Mouse (Mus musculus): Measurements from ENCODE around the gene Adat1. TPM values are rescaled to one million over a fixed set of nuclear protein-coding genes. Genes with fewer than 3 reads are reported as not detected.

The Adat1 gene
- polyA plus RNA-seq, 1 experiment from 2014 or later: 9.5 TPM

GRCm38 (mm10) chr8:111932580-111933336 is 59.3 kb downstream of the Adat1 start:
- 26% methylated on average over 19 of the region's 19 CpGs for WGBS
- H3K9me3 ChIP-seq (ENCODE audit: control insufficient read depth, low read depth, low read length): no peaks in the 10 kb centered on the region
- peaks cover 15% of the 10 kb centered on the region for H3K4me1 ChIP-seq (ENCODE audit: control insufficient read depth, insufficient read depth, low read length)
- peak overlapping the region; percentile 68 for H3K4me3 ChIP-seq (ENCODE audit: low read depth, low read length)
- H3K36me3 ChIP-seq (ENCODE audit: control insufficient read depth, insufficient read depth, low read length): no peaks in the 10 kb centered on the region
- peak overlapping the region; percentile 95 for H3K4me2 ChIP-seq (replicated peaks; ENCODE audit: low read depth, low read length)
- H3K9ac ChIP-seq (replicated peaks; ENCODE audit: low read depth, low read length): peak overlapping the region; percentile 67; the same call in 1 of the 2 replicates
- peak; percentile 35; the same call in 1 of the 2 replicates for ATAC-seq (ENCODE audit: insufficient number of reproducible peaks, insufficient read depth, low FRiP score, low read depth)
- peak overlapping the region; percentile 64 for H3K27ac ChIP-seq (ENCODE audit: low read length)
- no peaks in the 10 kb centered on the region for H3K27me3 ChIP-seq (ENCODE audit: control insufficient read depth, insufficient read depth, low read length)

- H3K27ac ChIP-seq (ENCODE audit: low read length): no peak overlapping the region
Measured at GRCm38 (mm10) chr8:111931721-111932120, 60.4 kb downstream of the Adat1 start.

GRCm38 (mm10) chr8:111929648-111930344 is 62.3 kb downstream of the Adat1 start:
- Histone ChIP-seq H3K9ac (replicated peaks; ENCODE audit: low read depth, low read length) (no peak overlapping the region), H3K4me2 (replicated peaks; ENCODE audit: low read depth, low read length) (no peak overlapping the region), H3K4me3 (ENCODE audit: low read depth, low read length) (no peak overlapping the region), H3K27ac (ENCODE audit: low read length) (no peak overlapping the region), H3K36me3 (ENCODE audit: control insufficient read depth, insufficient read depth, low read length) (no peaks in the 10 kb centered on the region), H3K4me1 (ENCODE audit: control insufficient read depth, insufficient read depth, low read length) (peaks cover 15% of the 10 kb centered on the region), H3K27me3 (ENCODE audit: control insufficient read depth, insufficient read depth, low read length) (no peaks in the 10 kb centered on the region), H3K9me3 (ENCODE audit: control insufficient read depth, low read depth, low read length) (no peaks in the 10 kb centered on the region)
- ATAC-seq (ENCODE audit: insufficient number of reproducible peaks, insufficient read depth, low FRiP score, low read depth): no peak
- WGBS: 60% methylated on average over 8 of the region's 8 CpGs

More at GRCm38 (mm10) chr8:111931721-111932120, 60.4 kb downstream of the Adat1 start:
- no peak for ATAC-seq (ENCODE audit: insufficient number of reproducible peaks, insufficient read depth, low FRiP score, low read depth)
- no peaks in the 10 kb centered on the region for H3K9me3 ChIP-seq (ENCODE audit: control insufficient read depth, low read depth, low read length)
- no peak overlapping the region for H3K4me2 ChIP-seq (replicated peaks; ENCODE audit: low read depth, low read length)
- 67% methylated on average over 16 of the region's 16 CpGs for WGBS
- no peak overlapping the region for H3K9ac ChIP-seq (replicated peaks; ENCODE audit: low read depth, low read length)
- H3K4me1 ChIP-seq (ENCODE audit: control insufficient read depth, insufficient read depth, low read length): peaks cover 15% of the 10 kb centered on the region
- no peaks in the 10 kb centered on the region for H3K36me3 ChIP-seq (ENCODE audit: control insufficient read depth, insufficient read depth, low read length)
- H3K27me3 ChIP-seq (ENCODE audit: control insufficient read depth, insufficient read depth, low read length): no peaks in the 10 kb centered on the region
- no peak overlapping the region for H3K4me3 ChIP-seq (ENCODE audit: low read depth, low read length)

GRCm38 (mm10) chr8:111924976-111925375 is 67.1 kb downstream of the Adat1 start:
- no peak overlapping the region for H3K9ac ChIP-seq (replicated peaks; ENCODE audit: low read depth, low read length)
- no peaks in the 10 kb centered on the region for H3K36me3 ChIP-seq (ENCODE audit: control insufficient read depth, insufficient read depth, low read length)
- no peaks in the 10 kb centered on the region for H3K4me1 ChIP-seq (ENCODE audit: control insufficient read depth, insufficient read depth, low read length)
- no peaks in the 10 kb centered on the region for H3K9me3 ChIP-seq (ENCODE audit: control insufficient read depth, low read depth, low read length)
- WGBS: 72% methylated on average over 7 of the region's 7 CpGs
- no peak overlapping the region for H3K27ac ChIP-seq (ENCODE audit: low read length)
- ATAC-seq (ENCODE audit: insufficient number of reproducible peaks, insufficient read depth, low FRiP score, low read depth): no peak
- no peak overlapping the region for H3K4me2 ChIP-seq (replicated peaks; ENCODE audit: low read depth, low read length)
- H3K27me3 ChIP-seq (ENCODE audit: control insufficient read depth, insufficient read depth, low read length): no peaks in the 10 kb centered on the region
- no peak overlapping the region for H3K4me3 ChIP-seq (ENCODE audit: low read depth, low read length)

GRCm38 (mm10) chr8:111923383-111923804 is 68.7 kb downstream of the Adat1 start:
- ATAC-seq (ENCODE audit: insufficient number of reproducible peaks, insufficient read depth, low FRiP score, low read depth): 0 out of 2 replicates have a peak, but pooled peaks have one; percentile 5
- Histone ChIP-seq H3K36me3 (ENCODE audit: control insufficient read depth, insufficient read depth, low read length) (no peaks in the 10 kb centered on the region), H3K9me3 (ENCODE audit: control insufficient read depth, low read depth, low read length) (no peaks in the 10 kb centered on the region), H3K4me2 (replicated peaks; ENCODE audit: low read depth, low read length) (no peak overlapping the region), H3K4me3 (ENCODE audit: low read depth, low read length) (no peak overlapping the region), H3K4me1 (ENCODE audit: control insufficient read depth, insufficient read depth, low read length) (no peaks in the 10 kb centered on the region), H3K27ac (ENCODE audit: low read length) (no peak overlapping the region), H3K9ac (replicated peaks; ENCODE audit: low read depth, low read length) (no peak overlapping the region), H3K27me3 (ENCODE audit: control insufficient read depth, insufficient read depth, low read length) (no peaks in the 10 kb centered on the region)
- 29% methylated on average over 10 of the region's 10 CpGs for WGBS

- WGBS: 78% methylated on average over 4 of the region's 4 CpGs
- Histone ChIP-seq H3K9me3 (ENCODE audit: control insufficient read depth, low read depth, low read length) (no peaks in the 10 kb centered on the region), H3K36me3 (ENCODE audit: control insufficient read depth, insufficient read depth, low read length) (no peaks in the 10 kb centered on the region), H3K4me2 (replicated peaks; ENCODE audit: low read depth, low read length) (no peak overlapping the region), H3K27me3 (ENCODE audit: control insufficient read depth, insufficient read depth, low read length) (no peaks in the 10 kb centered on the region), H3K9ac (replicated peaks; ENCODE audit: low read depth, low read length) (no peak overlapping the region), H3K4me1 (ENCODE audit: control insufficient read depth, insufficient read depth, low read length) (no peaks in the 10 kb centered on the region), H3K4me3 (ENCODE audit: low read depth, low read length) (no peak overlapping the region), H3K27ac (ENCODE audit: low read length) (no peak overlapping the region)
- no peak for ATAC-seq (ENCODE audit: insufficient number of reproducible peaks, insufficient read depth, low FRiP score, low read depth)
Measured at GRCm38 (mm10) chr8:111920971-111921370, 71.1 kb downstream of the Adat1 start.

GRCm38 (mm10) chr8:111919663-111920062 is 72.4 kb downstream of the Adat1 start:
- H3K4me3 ChIP-seq (ENCODE audit: low read depth, low read length): no peak overlapping the region
- H3K9ac ChIP-seq (replicated peaks; ENCODE audit: low read depth, low read length): no peak overlapping the region
- H3K36me3 ChIP-seq (ENCODE audit: control insufficient read depth, insufficient read depth, low read length): no peaks in the 10 kb centered on the region
- H3K9me3 ChIP-seq (ENCODE audit: control insufficient read depth, low read depth, low read length): no peaks in the 10 kb centered on the region
- H3K27me3 ChIP-seq (ENCODE audit: control insufficient read depth, insufficient read depth, low read length): no peaks in the 10 kb centered on the region
- 84% methylated on average over 2 of the region's 2 CpGs for WGBS
- no peaks in the 10 kb centered on the region for H3K4me1 ChIP-seq (ENCODE audit: control insufficient read depth, insufficient read depth, low read length)
- H3K4me2 ChIP-seq (replicated peaks; ENCODE audit: low read depth, low read length): no peak overlapping the region
- H3K27ac ChIP-seq (ENCODE audit: low read length): no peak overlapping the region
- ATAC-seq (ENCODE audit: insufficient number of reproducible peaks, insufficient read depth, low FRiP score, low read depth): no peak
